Mouse (Mus musculus): ENCODE data around the gene Nt5c. TPM values are rescaled to one million over a fixed set of nuclear protein-coding genes. Genes with fewer than 3 reads are reported as not detected.
"Not testable (repeated sequence)": the region's sequence is repeated elsewhere in the genome, so short reads cannot be mapped to it uniquely, and the experiment has no call there.

Gene Nt5c
- polyA plus RNA-seq, 1 experiment from 2014 or later, result 76.3 TPM

GRCm38 (mm10) chr11:115462243-115462891 is 29.3 kb downstream of the Nt5c start, which contains the start of gene Slc16a5:
Slc16a5 (plus strand) TSS chr11:115462474.
- H3K27me3 ChIP-seq (ENCODE audit: control insufficient read depth, insufficient read depth, low read length), result no peaks in the 10 kb centered on the region
- WGBS, result 74% methylated on average over 16 of the region's 16 CpGs
- peak within 1 kb of the TSS; percentile 48; the same call in 1 of the 2 replicates for H3K27ac ChIP-seq (ENCODE audit: low read depth, low read length)
- peak within 1 kb of the TSS; percentile 18; the same call in 1 of the 2 replicates for H3K9ac ChIP-seq (ENCODE audit: low read depth, low read length)
- peak within 1 kb of the TSS; percentile 17; the same call in 1 of the 2 replicates for H3K4me3 ChIP-seq (ENCODE audit: low read length)
- no peaks in the 10 kb centered on the region for H3K9me3 ChIP-seq (ENCODE audit: control insufficient read depth, low read length)
- ATAC-seq (ENCODE audit: low FRiP score, low TSS enrichment), result 0 out of 2 replicates have a peak, but pooled peaks have one; percentile 20
- H3K36me3 ChIP-seq (ENCODE audit: control insufficient read depth, insufficient read depth, low read length), result no peaks in the 10 kb centered on the region
- peaks cover 9% of the 10 kb centered on the region for H3K4me1 ChIP-seq (ENCODE audit: control insufficient read depth, insufficient read depth, low read length)
- H3K4me2 ChIP-seq (replicated peaks; ENCODE audit: low read depth, low read length), result peak within 1 kb of the TSS; percentile 22

DNA sequence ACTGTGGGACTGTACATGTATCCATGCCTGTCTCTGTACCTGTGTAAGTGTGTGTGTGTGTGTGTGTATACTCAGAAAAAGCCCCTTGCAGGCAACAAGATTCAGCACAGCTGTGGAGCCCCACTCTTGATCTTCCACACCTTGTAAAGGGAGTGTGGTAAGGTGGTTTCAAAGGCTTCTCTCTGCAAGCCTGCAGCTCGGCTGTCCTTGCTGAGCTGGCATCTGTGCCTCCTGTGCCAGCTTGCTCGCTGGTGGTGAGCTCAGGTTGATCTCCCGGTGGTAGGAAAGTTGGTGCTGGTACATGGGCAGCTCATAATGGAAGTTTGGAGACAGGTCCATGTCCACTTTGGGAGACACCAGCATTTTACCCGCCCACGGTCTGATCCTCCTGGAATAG is 29.8 kb downstream of the Nt5c start:
- 72% methylated on average over 5 of the region's 5 CpGs for WGBS
- Histone ChIP-seq H3K4me3 (ENCODE audit: low read length) (no peak overlapping the region), H3K4me2 (replicated peaks; ENCODE audit: low read depth, low read length) (no peak overlapping the region), H3K9ac (ENCODE audit: low read depth, low read length) (peak overlapping the region; percentile 18; the same call in 1 of the 2 replicates), H3K4me1 (ENCODE audit: control insufficient read depth, insufficient read depth, low read length) (peaks cover 10% of the 10 kb centered on the region; the same call in 1 of the 2 replicates), H3K27ac (ENCODE audit: low read depth, low read length) (no peak overlapping the region), H3K9me3 (ENCODE audit: control insufficient read depth, low read length) (no peaks in the 10 kb centered on the region), H3K27me3 (ENCODE audit: control insufficient read depth, insufficient read depth, low read length) (no peaks in the 10 kb centered on the region), H3K36me3 (ENCODE audit: control insufficient read depth, insufficient read depth, low read length) (no peaks in the 10 kb centered on the region)
- no peak for ATAC-seq (ENCODE audit: low FRiP score, low TSS enrichment)

GRCm38 (mm10) chr11:115460976-115461375 is 30.7 kb downstream of the Nt5c start:
- Histone ChIP-seq H3K4me2 (replicated peaks; ENCODE audit: low read depth, low read length) (no peak overlapping the region), H3K4me3 (ENCODE audit: low read length) (no peak overlapping the region), H3K27ac (ENCODE audit: low read depth, low read length) (no peak overlapping the region), H3K27me3 (ENCODE audit: control insufficient read depth, insufficient read depth, low read length) (no peaks in the 10 kb centered on the region), H3K9me3 (ENCODE audit: control insufficient read depth, low read length) (no peaks in the 10 kb centered on the region), H3K4me1 (ENCODE audit: control insufficient read depth, insufficient read depth, low read length) (peaks cover 10% of the 10 kb centered on the region; the same call in 1 of the 2 replicates), H3K9ac (ENCODE audit: low read depth, low read length) (no peak overlapping the region), H3K36me3 (ENCODE audit: control insufficient read depth, insufficient read depth, low read length) (no peaks in the 10 kb centered on the region)
- 32% methylated on average over 8 of the region's 8 CpGs for WGBS
- ATAC-seq (ENCODE audit: low FRiP score, low TSS enrichment), result no peak

DNA sequence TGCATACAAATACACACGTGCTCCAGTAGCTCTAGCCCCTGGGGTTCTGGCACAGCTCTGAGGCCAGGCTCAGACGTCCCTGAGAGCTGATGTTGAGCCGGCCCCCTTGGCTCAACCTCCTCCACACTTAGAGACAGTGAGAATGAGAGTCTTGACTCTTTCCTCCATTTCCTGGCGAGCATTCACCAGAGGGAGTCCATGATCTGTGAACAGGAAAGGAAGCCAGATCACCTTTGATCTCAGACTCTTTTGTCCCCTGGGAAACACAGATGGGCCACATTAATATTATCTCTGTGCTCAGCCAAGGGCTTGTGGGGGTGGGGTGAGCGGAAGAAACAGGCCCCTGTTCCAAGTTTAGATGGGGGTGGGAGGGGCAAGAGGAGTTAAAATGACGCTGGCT is 34.3 kb downstream of the Nt5c start:
- ATAC-seq (ENCODE audit: low FRiP score, low TSS enrichment), result no peak
- no peak overlapping the region for H3K27ac ChIP-seq (ENCODE audit: low read depth, low read length)
- WGBS, result 24% methylated on average over 6 of the region's 6 CpGs

GRCm38 (mm10) chr11:115456182-115456581 is 35.5 kb downstream of the Nt5c start:
- WGBS, result 83% methylated on average over 4 of the region's 5 CpGs
- H3K36me3 ChIP-seq (ENCODE audit: control insufficient read depth, insufficient read depth, low read length), result no peaks in the 10 kb centered on the region
- no peaks in the 10 kb centered on the region for H3K27me3 ChIP-seq (ENCODE audit: control insufficient read depth, insufficient read depth, low read length)
- ATAC-seq (ENCODE audit: low FRiP score, low TSS enrichment), result no peak
- H3K4me2 ChIP-seq (replicated peaks; ENCODE audit: low read depth, low read length), result no peak overlapping the region
- H3K4me1 ChIP-seq (ENCODE audit: control insufficient read depth, insufficient read depth, low read length), result peaks cover 6% of the 10 kb centered on the region; the same call in 1 of the 2 replicates
- no peak overlapping the region for H3K4me3 ChIP-seq (ENCODE audit: low read length)
- no peak overlapping the region for H3K27ac ChIP-seq (ENCODE audit: low read depth, low read length)
- H3K9ac ChIP-seq (ENCODE audit: low read depth, low read length), result no peak overlapping the region
- H3K9me3 ChIP-seq (ENCODE audit: control insufficient read depth, low read length), result 0 out of 2 replicates have a peak, but pooled peaks cover 3% of the 10 kb centered on the region

More for the DNA sequence above, 34.3 kb downstream of the Nt5c start:
- Histone ChIP-seq H3K4me1 (ENCODE audit: control insufficient read depth, insufficient read depth, low read length) (peaks cover 10% of the 10 kb centered on the region; the same call in 1 of the 2 replicates), H3K27me3 (ENCODE audit: control insufficient read depth, insufficient read depth, low read length) (no peaks in the 10 kb centered on the region), H3K9ac (ENCODE audit: low read depth, low read length) (no peak overlapping the region), H3K4me2 (replicated peaks; ENCODE audit: low read depth, low read length) (no peak overlapping the region), H3K4me3 (ENCODE audit: low read length) (no peak overlapping the region), H3K36me3 (ENCODE audit: control insufficient read depth, insufficient read depth, low read length) (no peaks in the 10 kb centered on the region), H3K9me3 (ENCODE audit: control insufficient read depth, low read length) (0 out of 2 replicates have a peak, but pooled peaks cover 3% of the 10 kb centered on the region)

DNA sequence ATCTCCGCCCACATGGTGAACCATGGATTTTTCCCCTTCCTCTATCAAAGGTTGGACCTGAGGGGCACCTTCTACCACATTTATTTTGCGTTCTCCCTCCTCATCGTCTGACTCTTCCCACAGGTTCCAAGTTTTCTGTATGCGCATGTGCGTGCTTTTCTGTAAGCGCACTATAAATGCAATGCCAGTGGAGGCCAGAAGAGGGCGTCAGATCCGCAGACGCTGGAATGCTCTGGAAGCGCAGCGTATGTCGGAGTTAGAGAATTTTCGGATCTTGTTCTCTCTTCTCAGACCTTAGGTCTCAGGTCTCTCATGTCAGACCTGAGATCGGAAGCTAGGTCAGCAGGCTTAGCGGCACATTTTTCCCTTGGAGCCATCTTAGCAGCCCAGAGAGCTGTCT is 36.0 kb downstream of the Nt5c start:
- 87% methylated on average over 15 of the region's 15 CpGs for WGBS
- ATAC-seq (ENCODE audit: low FRiP score, low TSS enrichment), result no peak

DNA sequence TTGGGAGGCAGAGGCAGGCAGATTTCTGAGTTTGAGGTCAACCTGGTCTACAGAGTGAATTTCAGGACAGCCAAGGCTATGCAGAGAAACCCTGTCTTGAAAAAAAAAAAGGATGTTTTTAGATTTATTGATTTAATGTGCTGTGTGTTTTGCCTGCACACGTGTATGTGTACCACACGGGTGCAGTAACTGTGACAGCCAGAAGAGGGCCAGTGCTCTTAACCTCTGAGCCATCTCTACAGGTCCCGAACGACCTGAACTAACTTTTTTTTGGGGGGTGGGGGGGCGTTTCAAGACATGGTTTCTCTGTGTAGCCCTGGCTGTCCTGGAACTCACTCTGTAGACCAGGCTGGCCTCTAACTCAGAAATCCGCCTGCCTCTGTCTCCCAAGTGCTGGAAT is 36.8 kb downstream of the Nt5c start:
- not testable (repeated sequence) for ATAC-seq (ENCODE audit: low FRiP score, low TSS enrichment); H3K27me3 ChIP-seq (ENCODE audit: control insufficient read depth, insufficient read depth, low read length); H3K4me2 ChIP-seq (replicated peaks; ENCODE audit: low read depth, low read length); H3K9ac ChIP-seq (ENCODE audit: low read depth, low read length); H3K36me3 ChIP-seq (ENCODE audit: control insufficient read depth, insufficient read depth, low read length); H3K9me3 ChIP-seq (ENCODE audit: control insufficient read depth, low read length); H3K27ac ChIP-seq (ENCODE audit: low read depth, low read length); H3K4me3 ChIP-seq (ENCODE audit: low read length)
- WGBS, result 86% methylated on average over 6 of the region's 6 CpGs
- peaks cover 13% of the 10 kb centered on the region for H3K4me1 ChIP-seq (ENCODE audit: control insufficient read depth, insufficient read depth, low read length)

More for the DNA sequence above, 36.0 kb downstream of the Nt5c start:
- no peak overlapping the region for H3K4me3 ChIP-seq (ENCODE audit: low read length)
- H3K27me3 ChIP-seq (ENCODE audit: control insufficient read depth, insufficient read depth, low read length), result no peaks in the 10 kb centered on the region
- no peak overlapping the region for H3K27ac ChIP-seq (ENCODE audit: low read depth, low read length)
- 0 out of 2 replicates have a peak, but pooled peaks cover 3% of the 10 kb centered on the region for H3K9me3 ChIP-seq (ENCODE audit: control insufficient read depth, low read length)
- no peak overlapping the region for H3K4me2 ChIP-seq (replicated peaks; ENCODE audit: low read depth, low read length)
- H3K4me1 ChIP-seq (ENCODE audit: control insufficient read depth, insufficient read depth, low read length), result peaks cover 6% of the 10 kb centered on the region; the same call in 1 of the 2 replicates
- no peak overlapping the region for H3K9ac ChIP-seq (ENCODE audit: low read depth, low read length)
- H3K36me3 ChIP-seq (ENCODE audit: control insufficient read depth, insufficient read depth, low read length), result no peaks in the 10 kb centered on the region

DNA sequence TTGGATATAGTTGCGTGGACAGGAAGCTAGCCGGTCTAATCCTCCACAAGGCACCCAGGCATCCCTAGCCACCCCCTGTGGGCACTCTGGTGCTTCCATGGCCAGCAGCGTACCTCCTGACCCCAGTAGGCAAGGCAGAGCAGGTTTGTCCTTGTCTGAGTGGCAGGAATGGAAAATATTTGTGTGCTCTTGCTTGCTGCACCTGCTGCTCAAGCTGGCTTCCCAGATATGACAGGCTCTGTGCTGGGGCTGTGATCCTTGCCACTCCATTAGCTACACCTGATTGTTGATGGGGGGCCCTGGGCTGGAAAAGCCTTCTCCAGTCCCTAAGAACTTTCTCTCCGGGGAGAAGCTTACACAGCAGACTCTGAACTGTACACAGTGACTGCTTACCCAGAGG is 38.4 kb downstream of the Nt5c start:
- H3K27ac ChIP-seq (ENCODE audit: low read depth, low read length), result no peak overlapping the region
- H3K27me3 ChIP-seq (ENCODE audit: control insufficient read depth, insufficient read depth, low read length), result no peaks in the 10 kb centered on the region
- no peaks in the 10 kb centered on the region for H3K36me3 ChIP-seq (ENCODE audit: control insufficient read depth, insufficient read depth, low read length)
- no peak overlapping the region for H3K4me3 ChIP-seq (ENCODE audit: low read length)
- no peak overlapping the region for H3K4me2 ChIP-seq (replicated peaks; ENCODE audit: low read depth, low read length)
- 56% methylated on average over 4 of the region's 4 CpGs for WGBS
- H3K9me3 ChIP-seq (ENCODE audit: control insufficient read depth, low read length), result 0 out of 2 replicates have a peak, but pooled peaks cover 3% of the 10 kb centered on the region
- no peak for ATAC-seq (ENCODE audit: low FRiP score, low TSS enrichment)
- H3K4me1 ChIP-seq (ENCODE audit: control insufficient read depth, insufficient read depth, low read length), result peaks cover 13% of the 10 kb centered on the region
- H3K9ac ChIP-seq (ENCODE audit: low read depth, low read length), result no peak overlapping the region

GRCm38 (mm10) chr11:115452281-115452860 is 39.3 kb downstream of the Nt5c start:
- Histone ChIP-seq H3K9ac (ENCODE audit: low read depth, low read length) (no peak overlapping the region), H3K4me2 (replicated peaks; ENCODE audit: low read depth, low read length) (no peak overlapping the region), H3K27ac (ENCODE audit: low read depth, low read length) (no peak overlapping the region), H3K36me3 (ENCODE audit: control insufficient read depth, insufficient read depth, low read length) (no peaks in the 10 kb centered on the region), H3K9me3 (ENCODE audit: control insufficient read depth, low read length) (0 out of 2 replicates have a peak, but pooled peaks cover 3% of the 10 kb centered on the region), H3K4me1 (ENCODE audit: control insufficient read depth, insufficient read depth, low read length) (peaks cover 14% of the 10 kb centered on the region), H3K4me3 (ENCODE audit: low read length) (no peak overlapping the region), H3K27me3 (ENCODE audit: control insufficient read depth, insufficient read depth, low read length) (no peaks in the 10 kb centered on the region; the same call in 1 of the 2 replicates)
- WGBS, result 91% methylated on average over 7 of the region's 7 CpGs
- ATAC-seq (ENCODE audit: low FRiP score, low TSS enrichment), result no peak

Data from kidney, embryonic 14.5 days (tissue).